Mouse (Mus musculus) bone marrow, adult 2 months (tissue): ENCODE measurements around the gene Hnrnpd.

Source experiments
- CTCF ChIP-seq: fragments of 200-500 bp; IDR thresholded peaks from 2 replicates; pipeline ENCODE4 v1.5.1; 2011; ENCODE audit warnings: low read length, control low read depth; ENCODE audit not compliant: control insufficient read depth, insufficient read depth
- POLR2A ChIP-seq: fragments of 200-500 bp; IDR thresholded peaks from 2 replicates; pipeline ENCODE4 v1.6.1; 2011; ENCODE audit warnings: low read depth, mild to moderate bottlenecking, control low read depth, low read length, borderline replicate concordance; ENCODE audit not compliant: control insufficient read depth

GRCm38 (mm10) chr5:99975776-99976175, 3.0 kb downstream of the Hnrnpd start:
- TF ChIP-seq POLR2A (no peak), CTCF (no peak)
